21 mouse cellular contexts compared by ENCODE assay signal in the genomic region with DNA sequence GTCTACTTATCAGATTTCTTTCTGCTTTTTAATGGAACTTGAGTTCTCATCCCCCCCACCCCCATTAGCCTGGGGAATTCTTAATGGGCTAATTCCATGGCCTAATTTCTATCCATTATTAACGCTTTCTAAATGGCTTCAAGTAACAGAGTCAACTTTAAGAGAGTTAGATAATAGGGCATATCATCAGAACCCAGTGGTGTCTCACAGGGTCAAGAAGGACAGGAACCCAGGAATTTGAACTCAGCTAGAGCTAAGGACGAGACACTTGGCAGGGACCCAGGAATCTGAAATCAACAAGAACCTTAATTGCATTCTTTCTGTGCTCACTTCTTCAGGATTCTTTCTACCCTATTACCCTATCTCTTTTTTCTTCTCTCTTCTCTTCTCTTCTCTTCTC.
DNase-seq lines count a peak whose midpoint lies in the region; ATAC-seq lines count a peak whose summit lies in the region.
"Had no signal": no experiment of that assay in that cellular context is flagged by ENCODE, and none has a peak within 500 bp of the region (broad histone marks: within the 10 kb centered on the region; RNA-seq: fewer than 3 reads in every experiment).

No protein-coding gene starts in this region.

- ATAC-seq in kidney, embryonic 15.5 days (replicated peaks; ENCODE audit: low FRiP score), result no peak
- ATAC-seq: activated CD4-positive, CD25-positive, alpha-beta regulatory T cell, adult 4 months; forebrain, embryonic 13.5 days; forebrain, embryonic 15.5 days; Patski had no signal

- no peak overlapping the region for H3K4me2 ChIP-seq in kidney, embryonic 15.5 days
- H3K4me2 ChIP-seq: embryonic facial prominence, embryonic 12.5 days; forebrain, embryonic 13.5 days; forebrain, embryonic 15.5 days had no signal

- peaks cover 7% of the 10 kb centered on the region for H3K4me1 ChIP-seq in kidney, embryonic 15.5 days
- H3K4me1 ChIP-seq: embryonic facial prominence, embryonic 12.5 days had no signal

- peak; percentile 4 for DNase-seq in kidney, adult 9 months
- peak; percentile 17 to 21 for DNase-seq in kidney, postnatal 36 days
- DNase-seq in kidney, adult 11 months, result no peak
- DNase-seq in retina, postnatal 1 day, result peak; percentile 50
- no peak for DNase-seq in retina, embryonic 14.5 days (ENCODE audit: low spot score)
- DNase-seq in left cerebral cortex, adult 8-10 months (ENCODE audit: low spot score in 2 of 2), result no peak
- DNase-seq: adrenal gland, adult 8-10 months; adrenal gland, postnatal 14 days; adrenal gland, postnatal 36 days; cerebellum, adult 11-12 months; cerebellum, adult 2 months; cerebellum, adult 9-10 months; cerebellum, postnatal 10 days; cerebellum, postnatal 25 days had no signal

- H3K9ac ChIP-seq in kidney, embryonic 15.5 days, result no peak overlapping the region
- H3K9ac ChIP-seq: embryonic facial prominence, embryonic 12.5 days; forebrain, embryonic 13.5 days; forebrain, embryonic 15.5 days had no signal

- H3K27me3 ChIP-seq in kidney, embryonic 15.5 days, result no peaks in the 10 kb centered on the region
- H3K27me3 ChIP-seq: embryonic facial prominence, embryonic 12.5 days; forebrain, embryonic 13.5 days; forebrain, embryonic 15.5 days; Patski had no signal

- H3K36me3 ChIP-seq in kidney, embryonic 15.5 days, result no peaks in the 10 kb centered on the region
- H3K36me3 ChIP-seq: embryonic facial prominence, embryonic 10.5 days; embryonic facial prominence, embryonic 12.5 days; forebrain, embryonic 15.5 days had no signal

- no peak overlapping the region for H3K27ac ChIP-seq in kidney, embryonic 15.5 days
- H3K27ac ChIP-seq: embryonic facial prominence, embryonic 10.5 days; embryonic facial prominence, embryonic 12.5 days; forebrain, embryonic 13.5 days; forebrain, embryonic 15.5 days had no signal

- H3K9me3 ChIP-seq in kidney, embryonic 15.5 days (replicated peaks), result no peaks in the 10 kb centered on the region
- H3K9me3 ChIP-seq: embryonic facial prominence, embryonic 10.5 days; embryonic facial prominence, embryonic 12.5 days; forebrain, embryonic 13.5 days; forebrain, embryonic 15.5 days had no signal

- H3K4me3 ChIP-seq in kidney, embryonic 15.5 days (replicated peaks), result no peak overlapping the region
- H3K4me3 ChIP-seq: embryonic facial prominence, embryonic 10.5 days; embryonic facial prominence, embryonic 12.5 days; forebrain, embryonic 13.5 days; forebrain, embryonic 15.5 days had no signal

- 54% methylated on average over 2 of the region's 2 CpGs for WGBS in kidney, embryonic 15.5 days

Comparison
In these comparisons a context has a peak if more than half of its experiments do, and no peak if none do; other contexts are left out.
1. DNase-seq: peak in kidney, adult 9 months (single experiment), kidney, postnatal 36 days (2 of 2) and retina, postnatal 1 day (single experiment); none in kidney, adult 11 months (single experiment), retina, embryonic 14.5 days (single experiment) and left cerebral cortex, adult 8-10 months (0 of 2).